Comparison of ENCODE assay signal across 10 mouse cellular contexts in genomic region chr6:48700251-48701075, GRCm38 (mm10). TPM values are rescaled to one million over a fixed set of nuclear protein-coding genes. Genes with fewer than 3 reads are reported as not detected.
DNase-seq lines count a peak whose midpoint lies in the region; ATAC-seq lines count a peak whose summit lies in the region.
"Had no signal": no experiment of that assay in that cellular context is flagged by ENCODE, and none has a peak within 500 bp of the region (broad histone marks: within the 10 kb centered on the region; RNA-seq: fewer than 3 reads in every experiment).

No protein-coding gene starts in this region.

- DNase-seq in embryonic facial prominence, embryonic 10.5 days (ENCODE audit: low spot score), result no peak
- DNase-seq in MEL-GATA-1-ER (ENCODE audit: extremely low read depth, low read depth), result peak; percentile 10
- peak; percentile 29 for DNase-seq in heart, postnatal 4 days
- DNase-seq in lung, postnatal 25 days (ENCODE audit: low spot score), result peak; percentile 87
- DNase-seq in left cerebral cortex, postnatal 25 days (ENCODE audit: low spot score in 2 of 2), result no peak
- DNase-seq: cerebellum, adult 11-12 months had no signal

- no peaks in the 10 kb centered on the region for H3K4me1 ChIP-seq in embryonic facial prominence, embryonic 13.5 days
- peaks cover 11% of the 10 kb centered on the region for H3K4me1 ChIP-seq in embryonic facial prominence, embryonic 10.5 days
- no peaks in the 10 kb centered on the region for H3K4me1 ChIP-seq in midbrain, embryonic 13.5 days (replicated peaks)

- no peak overlapping the region for H3K9ac ChIP-seq in embryonic facial prominence, embryonic 13.5 days
- H3K9ac ChIP-seq in midbrain, embryonic 13.5 days (replicated peaks), result no peak overlapping the region

- intact Hi-C loops in left cerebral cortex, postnatal 25 days (cut with DNase I), result no loop called here

- no peak for ATAC-seq in embryonic facial prominence, embryonic 13.5 days (ENCODE audit: insufficient number of reproducible peaks, insufficient read depth, low FRiP score, low TSS enrichment, low read depth)
- ATAC-seq in megakaryocyte-erythroid progenitor cell, adult 5-6 weeks (replicated peaks; ENCODE audit: low FRiP score, low TSS enrichment, poor library complexity, severe bottlenecking), result no peak
- no peak for ATAC-seq in midbrain, embryonic 13.5 days
- ATAC-seq: hindbrain, embryonic 16.5 days had no signal

- H3K27ac ChIP-seq in embryonic facial prominence, embryonic 13.5 days, result peak overlapping the region; percentile 44; the same call in 1 of the 2 replicates
- no peak overlapping the region for H3K27ac ChIP-seq in embryonic facial prominence, embryonic 10.5 days (replicated peaks)
- no peak overlapping the region for H3K27ac ChIP-seq in midbrain, embryonic 13.5 days

- no peak overlapping the region for H3K4me3 ChIP-seq in embryonic facial prominence, embryonic 13.5 days
- no peak overlapping the region for H3K4me3 ChIP-seq in embryonic facial prominence, embryonic 10.5 days
- H3K4me3 ChIP-seq in midbrain, embryonic 13.5 days (replicated peaks), result no peak overlapping the region

- WGBS in embryonic facial prominence, embryonic 13.5 days, result 46% methylated on average over 5 of the region's 5 CpGs
- 50% methylated on average over 5 of the region's 5 CpGs for WGBS in embryonic facial prominence, embryonic 10.5 days
- 68% methylated on average over 5 of the region's 5 CpGs for WGBS in midbrain, embryonic 13.5 days

- H3K27me3 ChIP-seq in embryonic facial prominence, embryonic 13.5 days, result no peaks in the 10 kb centered on the region
- no peaks in the 10 kb centered on the region for H3K27me3 ChIP-seq in embryonic facial prominence, embryonic 10.5 days (replicated peaks; ENCODE audit: low read depth, poor library complexity, severe bottlenecking)
- no peaks in the 10 kb centered on the region for H3K27me3 ChIP-seq in midbrain, embryonic 13.5 days

- H3K36me3 ChIP-seq in embryonic facial prominence, embryonic 13.5 days, result no peaks in the 10 kb centered on the region
- H3K36me3 ChIP-seq in embryonic facial prominence, embryonic 10.5 days (replicated peaks), result no peaks in the 10 kb centered on the region
- H3K36me3 ChIP-seq in midbrain, embryonic 13.5 days, result no peaks in the 10 kb centered on the region

- no peak overlapping the region for H3K4me2 ChIP-seq in embryonic facial prominence, embryonic 13.5 days
- no peak overlapping the region for H3K4me2 ChIP-seq in midbrain, embryonic 13.5 days (replicated peaks)

- no peaks in the 10 kb centered on the region for H3K9me3 ChIP-seq in embryonic facial prominence, embryonic 13.5 days
- no peaks in the 10 kb centered on the region for H3K9me3 ChIP-seq in embryonic facial prominence, embryonic 10.5 days
- no peaks in the 10 kb centered on the region for H3K9me3 ChIP-seq in midbrain, embryonic 13.5 days

RNA-seq across cellular contexts. Expression of gene Gimap6, which starts 7.6 kb away (rescaled TPM):
- polyA plus RNA-seq in embryonic facial prominence, embryonic 13.5 days (2015; fragmentation: Nextera tagmentation; extraction: Ambion mirVana), result 15.5 and 20.3 TPM in 2 replicates
- polyA plus RNA-seq in embryonic facial prominence, embryonic 10.5 days (2016; fragmentation: Nextera tagmentation; extraction: Ambion mirVana), result 11.5 and 12.1 TPM in 2 replicates
- 10 to 100 TPM; 62.2 to 64.7 TPM for total RNA-seq in heart, postnatal 4 days (2021)
- total RNA-seq in megakaryocyte-erythroid progenitor cell, adult 5-6 weeks (2014; fragmentation: Nextera tagmentation), result 21.8 and 27.8 TPM in 2 replicates
- 48.2 and 58.4 TPM in 2 replicates for total RNA-seq in megakaryocyte-erythroid progenitor cell, adult 5-6 weeks (2017)
- total RNA-seq in left cerebral cortex, postnatal 25 days (2021), result 1 to 10 TPM; 5.6 to 6.0 TPM
- polyA plus RNA-seq in midbrain, embryonic 13.5 days (2015; fragmentation: Nextera tagmentation; extraction: Ambion mirVana), result 5.4 and 7.0 TPM in 2 replicates

RNA-seq across cellular contexts. Expression of gene Gimap4, which starts 16.1 kb away (rescaled TPM):
- 10.9 and 11.4 TPM in 2 replicates for polyA plus RNA-seq in embryonic facial prominence, embryonic 13.5 days (2015; fragmentation: Nextera tagmentation; extraction: Ambion mirVana)
- 7.4 and 7.5 TPM in 2 replicates for polyA plus RNA-seq in embryonic facial prominence, embryonic 10.5 days (2016; fragmentation: Nextera tagmentation; extraction: Ambion mirVana)
- total RNA-seq in heart, postnatal 4 days (2021), result 10 to 100 TPM; 41.2 to 50.1 TPM
- 12.5 and 18.0 TPM in 2 replicates for total RNA-seq in megakaryocyte-erythroid progenitor cell, adult 5-6 weeks (2014; fragmentation: Nextera tagmentation)
- total RNA-seq in megakaryocyte-erythroid progenitor cell, adult 5-6 weeks (2017), result 3.0 and 61.5 TPM in 2 replicates
- under 1 TPM; 0.32 to 0.46 TPM for total RNA-seq in left cerebral cortex, postnatal 25 days (2021)
- polyA plus RNA-seq in midbrain, embryonic 13.5 days (2015; fragmentation: Nextera tagmentation; extraction: Ambion mirVana), result 1.2 and 2.1 TPM in 2 replicates

RNA-seq across cellular contexts. Expression of gene Gm28053, which starts 17.9 kb away (rescaled TPM):
- 1.4 and 1.6 TPM in 2 replicates for polyA plus RNA-seq in embryonic facial prominence, embryonic 13.5 days (2015; fragmentation: Nextera tagmentation; extraction: Ambion mirVana)
- 0.28 TPM in 1 of 2 replicates, not detected in the other for polyA plus RNA-seq in embryonic facial prominence, embryonic 10.5 days (2016; fragmentation: Nextera tagmentation; extraction: Ambion mirVana)
- 1 to 10 TPM; 7.1 to 7.2 TPM for total RNA-seq in heart, postnatal 4 days (2021)
- 2.9 TPM in 1 of 2 replicates, not detected in the other for total RNA-seq in megakaryocyte-erythroid progenitor cell, adult 5-6 weeks (2014; fragmentation: Nextera tagmentation)
- 96.6 TPM in 1 of 2 replicates, not detected in the other for total RNA-seq in megakaryocyte-erythroid progenitor cell, adult 5-6 weeks (2017)
- total RNA-seq in left cerebral cortex, postnatal 25 days (2021), result 1 to 10 TPM; 1.7 to 2.3 TPM
- polyA plus RNA-seq in midbrain, embryonic 13.5 days (2015; fragmentation: Nextera tagmentation; extraction: Ambion mirVana), result not detected in 2 replicates

RNA-seq across cellular contexts. Expression of gene Gimap7, which starts 18.0 kb away (rescaled TPM):
- polyA plus RNA-seq in embryonic facial prominence, embryonic 13.5 days (2015; fragmentation: Nextera tagmentation; extraction: Ambion mirVana), result not detected in 2 replicates
- not detected in 2 replicates for polyA plus RNA-seq in embryonic facial prominence, embryonic 10.5 days (2016; fragmentation: Nextera tagmentation; extraction: Ambion mirVana)
- not detected for total RNA-seq in heart, postnatal 4 days (2021)
- 1.4 and 4.8 TPM in 2 replicates for total RNA-seq in megakaryocyte-erythroid progenitor cell, adult 5-6 weeks (2014; fragmentation: Nextera tagmentation)
- 2.1 and 4.6 TPM in 2 replicates for total RNA-seq in megakaryocyte-erythroid progenitor cell, adult 5-6 weeks (2017)
- total RNA-seq in left cerebral cortex, postnatal 25 days (2021), result not detected
- not detected in 2 replicates for polyA plus RNA-seq in midbrain, embryonic 13.5 days (2015; fragmentation: Nextera tagmentation; extraction: Ambion mirVana)
- polyA plus RNA-seq: hindbrain, embryonic 16.5 days had no signal

RNA-seq across cellular contexts. Expression of gene Gimap9, which starts 24.5 kb away (rescaled TPM):
- polyA plus RNA-seq in embryonic facial prominence, embryonic 13.5 days (2015; fragmentation: Nextera tagmentation; extraction: Ambion mirVana), result 13.6 and 17.1 TPM in 2 replicates
- 5.0 and 6.0 TPM in 2 replicates for polyA plus RNA-seq in embryonic facial prominence, embryonic 10.5 days (2016; fragmentation: Nextera tagmentation; extraction: Ambion mirVana)
- 1 to 10 TPM; 6.7 to 7.0 TPM for total RNA-seq in heart, postnatal 4 days (2021)
- 15.2 and 18.7 TPM in 2 replicates for total RNA-seq in megakaryocyte-erythroid progenitor cell, adult 5-6 weeks (2014; fragmentation: Nextera tagmentation)
- 34.5 and 49.2 TPM in 2 replicates for total RNA-seq in megakaryocyte-erythroid progenitor cell, adult 5-6 weeks (2017)
- total RNA-seq in left cerebral cortex, postnatal 25 days (2021), result under 1 TPM in 1 of 2 experiments, not detected in 1; 0.69 TPM
- polyA plus RNA-seq in midbrain, embryonic 13.5 days (2015; fragmentation: Nextera tagmentation; extraction: Ambion mirVana), result 1.0 and 2.2 TPM in 2 replicates

Comparison
In these comparisons a context has a peak if more than half of its experiments do, and no peak if none do; other contexts are left out.
1. DNase-seq: peak in MEL-GATA-1-ER (single experiment), heart, postnatal 4 days (single experiment) and lung, postnatal 25 days (single experiment); none in embryonic facial prominence, embryonic 10.5 days (single experiment) and left cerebral cortex, postnatal 25 days (0 of 2).